Mouse (Mus musculus) Patski (cell line): ENCODE measurements at regions not wholly inside any gene's neighbourhood (a gene's known extent, or its start where the extent isn't known, plus 50 kb on each side); places are given as distances from the start of the nearest gene placed in this dataset.

Experiments used
- ATAC-seq: fragments of 100-300 bp; one replicate; pipeline ENCODE4 v1.8.0; 2021
- CTCF ChIA-PET: fragments of 350-600 bp; sonication (Branson Sonifier 250); formaldehyde crosslinking; loops from one replicate; lab custom pipeline; 2022; ENCODE audit warnings: inconsistent platforms; lab: Charles Lee
- POLR2A ChIA-PET: fragments of 350-600 bp; sonication (Branson Sonifier 250); formaldehyde crosslinking; loops from one replicate; lab custom pipeline; 2022; ENCODE audit warnings: antibody characterized with exemption, inconsistent platforms; lab: Charles Lee
- DNase-seq: peaks from one replicate; pipeline ENCODE4 v3.0.0-alpha.2; 2011; ENCODE audit warnings: low read depth, low spot score
- H3K27me3 ChIP-seq: fragments of 371-371 bp; one replicate; pipeline ENCODE4 v1.5.1; 2021
- CTCF ChIP-seq: fragments of 100-300 bp; IDR thresholded peaks from one replicate; pipeline ENCODE4 v1.5.1; 2021
- in situ Hi-C: fragments of 300-500 bp; cut with MboI; formaldehyde crosslinking; loops from 3 replicates; pipeline ENCODE4 v1.11.1; 2018; ENCODE audit warnings: low pct_unique_long_range_greater_than_20kb, mixed read lengths

DNA sequence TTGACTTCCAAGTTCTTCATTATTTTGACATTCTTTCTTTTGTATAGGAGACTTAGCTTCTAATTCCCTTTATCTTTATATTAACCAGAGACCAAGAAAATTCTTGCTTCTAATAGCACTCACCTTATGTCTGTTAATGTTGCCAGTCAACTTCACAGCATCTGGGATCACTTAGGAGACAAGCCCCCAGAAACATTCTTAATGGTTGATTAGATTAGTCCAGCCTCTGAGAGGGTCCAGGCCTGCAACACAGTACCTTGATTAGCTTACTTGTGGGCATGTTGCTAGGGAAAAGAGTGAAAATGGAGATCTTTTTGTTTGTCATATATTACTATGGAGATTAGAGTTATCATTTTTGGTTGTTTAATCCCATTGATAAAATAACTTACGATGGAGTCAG lies 778.8 kb downstream of the Brinp3 start:
- ChIA-PET CTCF (no interaction called here), POLR2A (no interaction called here)
- in situ Hi-C loops, result no loop called here
- ATAC-seq (no peak), DNase-seq (no peak)
- no peak for TF ChIP-seq CTCF
- no peaks in the 10 kb centered on the region for H3K27me3 ChIP-seq

DNA sequence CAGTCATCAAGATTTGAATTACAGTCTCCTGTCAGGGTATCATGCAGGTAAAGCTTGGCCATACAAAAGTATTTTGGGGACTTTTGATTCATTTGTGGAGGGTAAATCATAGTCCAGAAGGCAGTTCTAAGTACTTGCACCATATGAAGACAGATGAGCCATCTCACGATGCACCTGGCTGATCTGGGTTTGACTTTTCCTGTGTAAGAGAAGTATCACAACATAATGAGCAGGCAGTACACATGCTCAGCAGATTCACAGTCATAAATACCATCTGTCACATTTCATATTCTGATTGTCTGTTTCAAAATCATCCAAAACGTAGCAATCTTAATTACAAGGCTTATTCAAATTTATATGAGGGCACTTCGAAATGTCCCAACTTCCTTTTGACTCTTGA lies 796.6 kb downstream of the Brinp3 start:
- ATAC-seq, result no peak
- no peaks in the 10 kb centered on the region for H3K27me3 ChIP-seq
- POLR2A ChIA-PET, result no interaction called here
- DNase-seq, result no peak
- in situ Hi-C loops, result no loop called here
- TF ChIP-seq CTCF, result no peak
- CTCF ChIA-PET, result no interaction called here

DNA sequence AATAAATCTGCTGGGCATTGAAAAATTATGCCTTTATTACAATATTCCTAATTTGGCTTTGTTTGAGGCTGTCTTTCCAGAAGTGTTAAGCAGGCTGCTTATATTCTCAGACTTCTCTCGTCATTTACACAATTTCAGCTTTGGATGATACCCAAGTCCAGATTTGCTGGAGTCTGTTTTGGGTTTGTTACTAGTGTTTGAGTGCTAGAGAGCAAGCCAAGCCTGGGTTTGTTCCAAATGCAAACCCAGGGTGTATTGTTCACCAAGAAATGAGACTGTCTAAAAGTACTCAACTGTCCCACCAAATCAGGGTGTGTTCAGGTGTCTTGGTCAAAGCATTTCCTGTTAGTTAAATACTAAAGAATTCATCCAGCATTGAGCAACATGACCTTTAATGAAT lies 814.7 kb downstream of the Brinp3 start:
- no peaks in the 10 kb centered on the region for H3K27me3 ChIP-seq
- ChIA-PET POLR2A (no interaction called here), CTCF (no interaction called here)
- ATAC-seq (no peak), DNase-seq (no peak)
- TF ChIP-seq CTCF, result no peak
- in situ Hi-C loops, result no loop called here

DNA sequence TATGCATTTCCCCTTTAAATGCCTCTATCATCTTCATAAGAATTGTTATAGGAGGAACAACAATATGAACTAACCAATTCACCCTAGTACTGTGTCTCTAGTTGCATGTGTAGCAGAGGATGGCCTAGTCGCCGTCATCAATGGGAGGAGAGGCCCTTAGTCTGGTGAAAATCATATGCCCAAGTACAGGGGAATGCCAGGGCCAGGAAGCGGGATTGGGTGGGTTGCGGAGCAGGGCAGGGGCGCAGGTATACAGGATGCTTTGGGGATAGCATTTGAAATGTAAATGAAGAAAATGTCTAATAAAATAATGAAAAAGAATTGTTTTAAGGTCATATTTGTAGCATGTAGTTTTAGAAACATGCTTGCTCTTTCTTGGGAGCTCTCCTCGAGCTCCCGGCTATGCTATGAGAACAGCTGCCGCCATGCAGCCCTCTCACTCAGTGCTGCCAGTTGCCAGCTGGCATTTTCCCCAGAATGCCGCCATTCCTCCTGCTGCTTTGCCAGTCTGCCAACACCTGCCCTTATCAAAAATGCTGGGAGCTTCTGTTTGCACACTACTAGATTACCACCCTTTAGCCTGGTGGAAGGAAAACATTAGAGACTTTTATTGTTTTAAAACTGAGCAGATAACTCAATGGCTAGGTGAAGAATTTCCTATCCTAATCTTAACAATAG lies 848.9 kb downstream of the Brinp3 start:
- no peak for DNase-seq
- in situ Hi-C loops, result no loop called here
- ChIA-PET CTCF (no interaction called here), POLR2A (no interaction called here)
- no peak for ATAC-seq
- no peak for TF ChIP-seq CTCF
- no peaks in the 10 kb centered on the region for H3K27me3 ChIP-seq

DNA sequence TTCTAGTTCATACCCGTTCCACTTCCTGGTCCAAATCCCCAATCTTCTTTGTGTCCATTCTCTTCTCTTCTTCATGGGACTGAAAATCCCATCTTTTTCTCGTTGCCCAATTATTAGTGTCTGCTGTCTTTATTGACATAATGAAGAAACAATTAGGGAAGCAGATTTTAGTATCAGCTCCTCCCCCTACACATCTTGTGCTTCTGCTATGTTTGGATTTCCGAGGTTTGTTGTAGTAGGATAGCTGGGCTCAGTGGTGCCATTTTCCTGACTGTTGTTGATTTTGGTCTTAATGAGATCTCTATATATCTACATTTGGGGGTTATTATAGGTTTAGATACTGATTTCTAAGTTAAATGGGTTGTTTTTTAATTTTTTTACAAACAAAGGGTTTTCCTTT lies 849.5 kb downstream of the Brinp3 start:
- ChIA-PET CTCF (interaction anchor here (1.0 kb wide), 1 partner anchor 13 kb away, joined by 5 read pairs; no protein-coding TSS in a partner anchor), POLR2A (no interaction called here)
- H3K27me3 ChIP-seq, result no peaks in the 10 kb centered on the region
- DNase-seq, result no peak
- in situ Hi-C loops, result no loop called here
- TF ChIP-seq CTCF, result no peak
- ATAC-seq, result no peak
